Mouse (Mus musculus): ENCODE results near the gene Mog. TPM values are rescaled to one million over a fixed set of nuclear protein-coding genes. Genes with fewer than 3 reads are reported as not detected.
"Not testable (repeated sequence)": the region's sequence is repeated elsewhere in the genome, so short reads cannot be mapped to it uniquely, and the experiment has no call there.

The Mog gene
- polyA plus RNA-seq, 1 experiment from 2014 or later: 2.6 TPM

- WGBS: 74% methylated on average over 3 of the region's 3 CpGs
- Histone ChIP-seq H3K4me1 (ENCODE audit: control insufficient read depth, insufficient read depth, low read length) (no peaks in the 10 kb centered on the region), H3K4me2 (ENCODE audit: low read depth, low read length) (no peak overlapping the region), H3K9me3 (ENCODE audit: control insufficient read depth, low read length) (no peaks in the 10 kb centered on the region), H3K27me3 (ENCODE audit: control insufficient read depth, insufficient read depth, low read length) (peaks cover 11% of the 10 kb centered on the region), H3K27ac (ENCODE audit: low read depth, low read length) (no peak overlapping the region), H3K9ac (replicated peaks; ENCODE audit: low read depth, low read length) (no peak overlapping the region), H3K4me3 (ENCODE audit: low read depth, low read length) (no peak overlapping the region), H3K36me3 (ENCODE audit: control insufficient read depth, insufficient read depth, low read length) (no peaks in the 10 kb centered on the region)
- ATAC-seq (ENCODE audit: low read depth): no peak
Observed at GRCm38 (mm10) chr17:36992336-36993104, 30.7 kb downstream of the Mog start.

- H3K9me3 ChIP-seq (ENCODE audit: control insufficient read depth, low read length); H3K36me3 ChIP-seq (ENCODE audit: control insufficient read depth, insufficient read depth, low read length); H3K4me1 ChIP-seq (ENCODE audit: control insufficient read depth, insufficient read depth, low read length); H3K4me2 ChIP-seq (ENCODE audit: low read depth, low read length); H3K4me3 ChIP-seq (ENCODE audit: low read depth, low read length); H3K9ac ChIP-seq (replicated peaks; ENCODE audit: low read depth, low read length); ATAC-seq (ENCODE audit: low read depth); H3K27ac ChIP-seq (ENCODE audit: low read depth, low read length): not testable (repeated sequence)
- peaks cover 12% of the 10 kb centered on the region for H3K27me3 ChIP-seq (ENCODE audit: control insufficient read depth, insufficient read depth, low read length)
- 94% methylated on average over 6 of the region's 6 CpGs for WGBS
Observed at GRCm38 (mm10) chr17:36990630-36991029, 32.6 kb downstream of the Mog start.

- no peaks in the 10 kb centered on the region for H3K36me3 ChIP-seq (ENCODE audit: control insufficient read depth, insufficient read depth, low read length)
- no peaks in the 10 kb centered on the region for H3K4me1 ChIP-seq (ENCODE audit: control insufficient read depth, insufficient read depth, low read length)
- H3K4me3 ChIP-seq (ENCODE audit: low read depth, low read length): no peak within 1 kb of the TSS; the same call in 1 of the 2 replicates
- 30% methylated on average over 5 of the region's 5 CpGs for WGBS
- no peak within 1 kb of the TSS for H3K27ac ChIP-seq (ENCODE audit: low read depth, low read length)
- H3K9me3 ChIP-seq (ENCODE audit: control insufficient read depth, low read length): no peaks in the 10 kb centered on the region
- no peak within 1 kb of the TSS for H3K9ac ChIP-seq (replicated peaks; ENCODE audit: low read depth, low read length)
- H3K27me3 ChIP-seq (ENCODE audit: control insufficient read depth, insufficient read depth, low read length): peaks cover 12% of the 10 kb centered on the region
- no peak for ATAC-seq (ENCODE audit: low read depth)
- H3K4me2 ChIP-seq (ENCODE audit: low read depth, low read length): 0 out of 2 replicates have a peak within 1 kb of the TSS, but pooled peaks have one; percentile 12
Observed at GRCm38 (mm10) chr17:36989437-36989836, 33.8 kb downstream of the Mog start, which contains the start of gene H2-M5. Gene H2-M5 (minus strand): TSS chr17:36989537.

GRCm38 (mm10) chr17:36988475-36988874, 34.7 kb downstream of the Mog start:
- H3K4me2 ChIP-seq (ENCODE audit: low read depth, low read length): 0 out of 2 replicates have a peak overlapping the region, but pooled peaks have one; percentile 12
- no peaks in the 10 kb centered on the region for H3K36me3 ChIP-seq (ENCODE audit: control insufficient read depth, insufficient read depth, low read length)
- no peak overlapping the region; the same call in 1 of the 2 replicates for H3K4me3 ChIP-seq (ENCODE audit: low read depth, low read length)
- H3K4me1 ChIP-seq (ENCODE audit: control insufficient read depth, insufficient read depth, low read length): no peaks in the 10 kb centered on the region
- peak; percentile 44; the same call in 1 of the 2 replicates for ATAC-seq (ENCODE audit: low read depth)
- no peaks in the 10 kb centered on the region for H3K9me3 ChIP-seq (ENCODE audit: control insufficient read depth, low read length)
- peaks cover 12% of the 10 kb centered on the region for H3K27me3 ChIP-seq (ENCODE audit: control insufficient read depth, insufficient read depth, low read length)
- H3K27ac ChIP-seq (ENCODE audit: low read depth, low read length): no peak overlapping the region
- H3K9ac ChIP-seq (replicated peaks; ENCODE audit: low read depth, low read length): no peak overlapping the region
- 10% methylated on average over 24 of the region's 24 CpGs for WGBS

- no peaks in the 10 kb centered on the region for H3K36me3 ChIP-seq (ENCODE audit: control insufficient read depth, insufficient read depth, low read length)
- 0 out of 2 replicates have a peak, but pooled peaks cover 1% of the 10 kb centered on the region for H3K27me3 ChIP-seq (ENCODE audit: control insufficient read depth, insufficient read depth, low read length)
- H3K9ac ChIP-seq (replicated peaks; ENCODE audit: low read depth, low read length): no peak overlapping the region
- no peak overlapping the region for H3K27ac ChIP-seq (ENCODE audit: low read depth, low read length)
- H3K9me3 ChIP-seq (ENCODE audit: control insufficient read depth, low read length): no peaks in the 10 kb centered on the region
- H3K4me2 ChIP-seq (ENCODE audit: low read depth, low read length): no peak overlapping the region
- no peak overlapping the region for H3K4me3 ChIP-seq (ENCODE audit: low read depth, low read length)
- no peak for ATAC-seq (ENCODE audit: low read depth)
- WGBS: 30% methylated on average over 5 of the region's 5 CpGs
- no peaks in the 10 kb centered on the region for H3K4me1 ChIP-seq (ENCODE audit: control insufficient read depth, insufficient read depth, low read length)
Observed at GRCm38 (mm10) chr17:36982253-36983155, 40.7 kb downstream of the Mog start.

- Histone ChIP-seq H3K27ac (ENCODE audit: low read depth, low read length) (no peak overlapping the region), H3K9ac (replicated peaks; ENCODE audit: low read depth, low read length) (no peak overlapping the region), H3K27me3 (ENCODE audit: control insufficient read depth, insufficient read depth, low read length) (no peaks in the 10 kb centered on the region), H3K4me2 (ENCODE audit: low read depth, low read length) (no peak overlapping the region), H3K4me1 (ENCODE audit: control insufficient read depth, insufficient read depth, low read length) (no peaks in the 10 kb centered on the region), H3K36me3 (ENCODE audit: control insufficient read depth, insufficient read depth, low read length) (no peaks in the 10 kb centered on the region), H3K4me3 (ENCODE audit: low read depth, low read length) (no peak overlapping the region), H3K9me3 (ENCODE audit: control insufficient read depth, low read length) (no peaks in the 10 kb centered on the region)
- 5% methylated on average over 4 of the region's 4 CpGs for WGBS
- no peak for ATAC-seq (ENCODE audit: low read depth)
Observed at GRCm38 (mm10) chr17:36981845-36982244, 41.4 kb downstream of the Mog start.

GRCm38 (mm10) chr17:36981221-36981813, 41.9 kb downstream of the Mog start, which contains the start of gene 2410137M14Rik:
Gene 2410137M14Rik (minus strand): TSS chr17:36981237.
- H3K4me2 ChIP-seq (ENCODE audit: low read depth, low read length): no peak within 1 kb of the TSS
- H3K9ac ChIP-seq (replicated peaks; ENCODE audit: low read depth, low read length): no peak within 1 kb of the TSS
- WGBS: 15% methylated on average over 18 of the region's 18 CpGs

GRCm38 (mm10) chr17:36973271-36973787, 49.9 kb downstream of the Mog start:
- Histone ChIP-seq H3K4me3 (ENCODE audit: low read depth, low read length) (no peak overlapping the region), H3K9ac (replicated peaks; ENCODE audit: low read depth, low read length) (no peak overlapping the region), H3K27me3 (ENCODE audit: control insufficient read depth, insufficient read depth, low read length) (no peaks in the 10 kb centered on the region), H3K4me2 (ENCODE audit: low read depth, low read length) (no peak overlapping the region), H3K9me3 (ENCODE audit: control insufficient read depth, low read length) (no peaks in the 10 kb centered on the region), H3K4me1 (ENCODE audit: control insufficient read depth, insufficient read depth, low read length) (no peaks in the 10 kb centered on the region), H3K27ac (ENCODE audit: low read depth, low read length) (no peak overlapping the region), H3K36me3 (ENCODE audit: control insufficient read depth, insufficient read depth, low read length) (no peaks in the 10 kb centered on the region)
- WGBS: 85% methylated on average over 8 of the region's 8 CpGs
- no peak for ATAC-seq (ENCODE audit: low read depth)

More at GRCm38 (mm10) chr17:36981221-36981813, 41.9 kb downstream of the Mog start, which contains the start of gene 2410137M14Rik:
- Histone ChIP-seq H3K27ac (ENCODE audit: low read depth, low read length) (no peak within 1 kb of the TSS), H3K27me3 (ENCODE audit: control insufficient read depth, insufficient read depth, low read length) (no peaks in the 10 kb centered on the region), H3K9me3 (ENCODE audit: control insufficient read depth, low read length) (no peaks in the 10 kb centered on the region), H3K4me1 (ENCODE audit: control insufficient read depth, insufficient read depth, low read length) (no peaks in the 10 kb centered on the region), H3K36me3 (ENCODE audit: control insufficient read depth, insufficient read depth, low read length) (no peaks in the 10 kb centered on the region), H3K4me3 (ENCODE audit: low read depth, low read length) (no peak within 1 kb of the TSS)
- ATAC-seq (ENCODE audit: low read depth): no peak

Data from neural tube, embryonic 14.5 days (tissue).